Mouse (Mus musculus) kidney, embryonic 14.5 days (tissue): ENCODE results near the gene Sesn1. TPM values are rescaled to one million over a fixed set of nuclear protein-coding genes. Genes with fewer than 3 reads are reported as not detected.
A peak's percentile ranks its signal among the peaks of the same experiment; 100 is the strongest.
"Not testable (repeated sequence)": the region's sequence is repeated elsewhere in the genome, so short reads cannot be mapped to it uniquely, and the experiment has no call there.

Experiments used
- ATAC-seq: fragments of 200-750 bp; cut with Nextera tagmentation; 2 replicates; pipeline ENCODE4 v1.8.0; 2017; ENCODE audit warnings: moderate number of reproducible peaks, mild to moderate bottlenecking, moderate TSS enrichment, moderate library complexity; ENCODE audit not compliant: low FRiP score, low TSS enrichment
- H3K27ac ChIP-seq: fragments of 300-500 bp; sonication (generic); 2 replicates; pipeline ENCODE4 v1.5.1; 2014; ENCODE audit warnings: low read depth, mild to moderate bottlenecking, low read length, moderate library complexity, mixed read lengths
- H3K27me3 ChIP-seq: fragments of 300-500 bp; sonication (generic); 2 replicates; pipeline ENCODE4 v1.6.1; 2014; ENCODE audit warnings: mild to moderate bottlenecking, low read length; ENCODE audit not compliant: control insufficient read depth, insufficient read depth
- H3K36me3 ChIP-seq: fragments of 300-500 bp; sonication (generic); 2 replicates; pipeline ENCODE4 v1.6.1; 2014; ENCODE audit warnings: low read length, mixed read lengths; ENCODE audit not compliant: control insufficient read depth, insufficient read depth
- H3K4me1 ChIP-seq: fragments of 300-500 bp; sonication (generic); 2 replicates; pipeline ENCODE4 v1.6.1; 2014; ENCODE audit warnings: low read length, mixed read lengths; ENCODE audit not compliant: control insufficient read depth, insufficient read depth
- H3K4me2 ChIP-seq: fragments of 300-500 bp; sonication (generic); replicated peaks from 2 replicates; pipeline ENCODE4 v1.6.1; 2014; ENCODE audit warnings: low read depth, mild to moderate bottlenecking, low read length
- H3K4me3 ChIP-seq: fragments of 300-500 bp; sonication (generic); 2 replicates; pipeline ENCODE4 v1.5.1; 2014; ENCODE audit warnings: mild to moderate bottlenecking, low read length
- H3K9ac ChIP-seq: fragments of 300-500 bp; sonication (generic); 2 replicates; pipeline ENCODE4 v1.6.1; 2014; ENCODE audit warnings: low read depth, mild to moderate bottlenecking, low read length, moderate library complexity
- H3K9me3 ChIP-seq: fragments of 300-500 bp; sonication (generic); 2 replicates; pipeline ENCODE4 v1.6.1; 2016; ENCODE audit warnings: low read length; ENCODE audit not compliant: control insufficient read depth
- whole genome bisulfite sequencing: fragments of 180-500 bp; shearing (Covaris S2); extraction: QIAGEN DNeasy Blood & Tissue Kit; methylation state at CpG from one replicate; pipeline ENCODE4 v1.1.7; 2014; 5-methylcytosine and 5-hydroxymethylcytosine counted together
- polyA plus RNA-seq: library from polyadenylated mRNA; unstranded; fragments of >200 nt; fragmentation: Nextera tagmentation; extraction: Ambion mirVana; gene quantifications from 2 replicates; pipeline ENCODE4 v1.2.1, GENCODE M21; 2014

The Sesn1 gene
- polyA plus RNA-seq, 1 experiment from 2014 or later = 32.1 TPM

DNA sequence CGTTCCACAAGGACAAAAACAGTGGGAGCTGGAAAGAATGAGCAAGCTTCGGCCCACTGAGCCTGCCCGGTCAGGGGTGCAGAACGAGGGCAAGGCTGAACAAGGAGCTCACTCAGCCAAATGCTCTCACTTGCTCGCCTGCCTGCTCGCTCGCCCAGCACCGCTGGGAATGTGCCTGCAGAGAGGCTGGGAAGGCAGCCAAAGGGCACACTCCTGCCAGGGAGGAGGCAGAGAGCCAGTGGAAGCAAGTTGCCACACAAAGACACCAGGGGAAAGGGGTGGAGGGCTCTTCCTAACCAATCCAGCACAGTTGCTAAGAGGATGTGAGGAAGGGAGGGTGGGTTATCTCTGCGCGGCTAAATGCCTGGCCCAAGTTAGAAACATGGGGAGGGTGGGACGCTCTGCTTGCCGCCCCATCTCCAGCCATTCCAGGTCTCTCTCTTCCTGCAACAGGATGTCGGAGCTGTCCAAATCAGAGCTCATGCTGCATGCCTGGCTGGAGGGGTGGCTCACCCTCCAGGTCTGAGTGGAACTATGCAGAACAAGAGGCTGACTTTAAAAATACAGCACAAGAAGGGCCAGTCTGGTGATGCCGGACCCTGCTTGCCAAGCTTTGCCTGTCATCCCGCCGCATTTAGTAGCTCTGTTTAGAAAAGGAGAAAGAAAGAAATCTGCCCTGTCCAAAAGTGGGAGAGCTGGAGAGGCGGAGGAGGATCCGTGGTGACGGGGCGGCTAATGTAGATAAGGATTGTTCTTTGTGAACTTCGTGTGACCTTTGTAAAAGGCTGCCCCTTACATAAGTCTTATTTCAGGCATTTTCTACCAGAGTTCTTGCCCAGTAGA is 125.1 kb downstream of the Sesn1 start:
- 0 out of 2 replicates have a peak overlapping the region, but pooled peaks have one; percentile 10 for H3K4me3 ChIP-seq
- peaks cover 27% of the 10 kb centered on the region for H3K4me1 ChIP-seq
- ATAC-seq = peak; percentile 75

DNA sequence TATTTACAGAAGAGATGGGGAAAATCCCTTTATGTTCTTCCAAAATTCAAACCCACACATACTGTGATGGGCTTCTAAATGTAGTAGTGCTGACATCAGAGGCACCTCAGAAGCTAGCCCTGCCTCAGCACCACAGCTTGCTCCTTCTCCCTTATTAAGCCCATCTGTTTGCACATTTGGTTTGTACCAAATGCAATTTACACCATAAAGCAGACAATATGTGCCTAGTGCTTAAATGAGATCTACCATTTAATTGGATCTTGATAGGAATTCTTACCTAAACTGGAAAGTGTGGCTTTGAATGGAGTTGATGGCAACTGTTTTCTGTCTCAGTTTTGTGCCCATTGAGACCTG is 125.7 kb downstream of the Sesn1 start:
- H3K9ac ChIP-seq = no peak overlapping the region
- no peak for ATAC-seq
- H3K4me1 ChIP-seq = peaks cover 27% of the 10 kb centered on the region
- H3K27ac ChIP-seq = peak overlapping the region; percentile 86; the same call in 1 of the 2 replicates
- no peaks in the 10 kb centered on the region for H3K9me3 ChIP-seq
- H3K36me3 ChIP-seq = no peaks in the 10 kb centered on the region
- no peaks in the 10 kb centered on the region for H3K27me3 ChIP-seq
- no peak overlapping the region for H3K4me3 ChIP-seq
- peak overlapping the region; percentile 42; the same call in 1 of the 2 replicates for H3K4me2 ChIP-seq

More for the DNA sequence above, 125.1 kb downstream of the Sesn1 start:
- Histone ChIP-seq H3K27ac (peak overlapping the region; percentile 86), H3K4me2 (peak overlapping the region; percentile 42), H3K9ac (no peak overlapping the region), H3K36me3 (no peaks in the 10 kb centered on the region), H3K9me3 (no peaks in the 10 kb centered on the region), H3K27me3 (no peaks in the 10 kb centered on the region)
- 3% methylated on average over 21 of the region's 21 CpGs for WGBS

DNA sequence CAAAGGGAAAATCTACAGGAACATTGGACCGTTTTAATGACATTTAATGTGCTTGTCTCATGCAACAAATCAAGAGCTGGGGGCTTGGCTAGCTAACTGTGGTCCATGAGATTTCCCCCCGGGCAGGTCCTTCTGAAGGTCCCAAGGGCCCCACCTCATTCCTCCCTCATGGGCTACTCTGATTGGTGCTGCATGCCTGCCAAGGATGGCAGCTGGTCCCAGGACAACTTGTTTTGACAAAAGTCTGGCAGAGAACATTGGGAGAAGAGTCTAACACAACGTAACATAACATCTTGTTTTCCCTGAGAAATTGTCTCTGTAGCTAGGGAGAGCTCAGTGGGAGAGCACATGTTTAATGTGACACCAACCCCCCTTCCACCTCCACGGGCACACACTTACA is 126.4 kb downstream of the Sesn1 start:
- no peaks in the 10 kb centered on the region for H3K9me3 ChIP-seq
- WGBS = 39% methylated on average over 4 of the region's 4 CpGs
- peaks cover 27% of the 10 kb centered on the region for H3K4me1 ChIP-seq
- ATAC-seq = no peak
- H3K36me3 ChIP-seq = no peaks in the 10 kb centered on the region
- no peak overlapping the region for H3K4me2 ChIP-seq
- no peak overlapping the region for H3K4me3 ChIP-seq
- H3K27me3 ChIP-seq = no peaks in the 10 kb centered on the region
- no peak overlapping the region; the same call in 1 of the 2 replicates for H3K27ac ChIP-seq
- no peak overlapping the region for H3K9ac ChIP-seq

DNA sequence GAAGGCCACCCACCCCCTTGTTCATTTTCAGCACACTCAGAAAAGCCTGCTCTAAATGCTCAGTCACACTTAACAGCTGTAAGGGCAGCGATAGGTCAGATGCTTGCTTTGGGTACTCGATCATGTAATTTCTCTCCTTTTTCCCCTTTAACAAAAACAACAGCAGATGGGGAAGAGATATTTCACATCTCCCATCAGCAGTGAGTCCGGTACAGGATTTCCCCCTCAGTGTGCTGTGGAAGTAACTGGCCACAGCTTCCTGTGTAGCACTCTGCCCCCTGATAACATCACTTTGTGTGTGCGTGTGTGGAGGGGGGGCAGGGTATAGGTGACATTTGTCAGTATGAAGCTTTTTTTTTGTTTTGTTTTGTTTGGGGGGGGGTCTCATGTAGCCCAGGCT is 127.4 kb downstream of the Sesn1 start:
- Histone ChIP-seq H3K9ac (no peak overlapping the region), H3K27me3 (no peaks in the 10 kb centered on the region), H3K27ac (peak overlapping the region; percentile 59; the same call in 1 of the 2 replicates), H3K4me3 (no peak overlapping the region), H3K4me1 (peaks cover 27% of the 10 kb centered on the region), H3K4me2 (no peak overlapping the region), H3K9me3 (no peaks in the 10 kb centered on the region), H3K36me3 (no peaks in the 10 kb centered on the region)
- ATAC-seq = no peak
- 31% methylated on average over 4 of the region's 4 CpGs for WGBS

DNA sequence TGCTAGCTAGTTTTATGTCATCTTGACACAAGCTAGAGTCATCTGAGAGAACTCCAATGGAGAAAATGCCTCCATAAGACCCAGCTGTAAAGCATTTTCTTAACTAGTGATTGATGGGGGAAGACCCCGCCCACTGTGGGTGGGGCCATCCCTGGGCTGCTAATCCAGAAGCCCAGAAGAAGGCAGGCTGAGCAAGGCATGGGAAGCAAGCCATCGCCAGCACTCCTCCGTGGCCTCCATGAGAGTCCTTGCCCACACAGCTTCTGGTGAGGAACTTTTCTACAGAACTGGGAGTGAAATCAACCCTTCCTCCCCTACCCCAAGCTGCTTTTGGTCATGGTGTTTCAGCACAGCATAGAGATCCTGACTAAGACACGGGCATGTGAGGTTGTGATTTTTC is 129.4 kb downstream of the Sesn1 start:
- no peaks in the 10 kb centered on the region for H3K27me3 ChIP-seq
- ATAC-seq = no peak

DNA sequence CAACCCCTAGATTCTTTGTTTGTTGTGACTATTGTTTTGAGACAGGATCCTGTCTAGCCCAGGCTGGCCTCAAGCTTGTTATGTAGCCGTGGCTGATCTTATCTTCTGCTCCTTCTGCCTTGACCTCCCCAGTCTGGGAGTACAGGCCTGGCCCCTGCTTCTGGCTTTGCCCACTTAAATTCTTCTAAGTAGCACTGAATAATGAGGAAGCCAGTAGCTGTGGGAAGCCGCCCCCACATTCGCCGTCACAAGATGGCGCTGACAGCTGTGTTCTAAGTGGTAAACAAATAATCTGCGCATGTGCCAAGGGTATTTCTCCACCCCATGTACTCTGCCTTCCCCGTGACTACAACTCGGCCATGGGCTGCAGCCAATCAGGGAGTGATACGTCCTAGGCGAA is 142.6 kb downstream of the Sesn1 start:
- H3K36me3 ChIP-seq, H3K4me3 ChIP-seq, H3K27ac ChIP-seq, H3K9me3 ChIP-seq, H3K4me1 ChIP-seq, H3K9ac ChIP-seq, H3K4me2 ChIP-seq, ATAC-seq, H3K27me3 ChIP-seq: not testable (repeated sequence)
- WGBS = 91% methylated on average over 5 of the region's 10 CpGs

More for the DNA sequence above, 129.4 kb downstream of the Sesn1 start:
- no peaks in the 10 kb centered on the region for H3K9me3 ChIP-seq
- no peak overlapping the region for H3K9ac ChIP-seq
- no peak overlapping the region for H3K4me2 ChIP-seq
- no peak overlapping the region for H3K27ac ChIP-seq
- H3K4me3 ChIP-seq = no peak overlapping the region
- WGBS = 80% methylated on average over 4 of the region's 4 CpGs
- H3K36me3 ChIP-seq = no peaks in the 10 kb centered on the region
- peaks cover 27% of the 10 kb centered on the region for H3K4me1 ChIP-seq

DNA sequence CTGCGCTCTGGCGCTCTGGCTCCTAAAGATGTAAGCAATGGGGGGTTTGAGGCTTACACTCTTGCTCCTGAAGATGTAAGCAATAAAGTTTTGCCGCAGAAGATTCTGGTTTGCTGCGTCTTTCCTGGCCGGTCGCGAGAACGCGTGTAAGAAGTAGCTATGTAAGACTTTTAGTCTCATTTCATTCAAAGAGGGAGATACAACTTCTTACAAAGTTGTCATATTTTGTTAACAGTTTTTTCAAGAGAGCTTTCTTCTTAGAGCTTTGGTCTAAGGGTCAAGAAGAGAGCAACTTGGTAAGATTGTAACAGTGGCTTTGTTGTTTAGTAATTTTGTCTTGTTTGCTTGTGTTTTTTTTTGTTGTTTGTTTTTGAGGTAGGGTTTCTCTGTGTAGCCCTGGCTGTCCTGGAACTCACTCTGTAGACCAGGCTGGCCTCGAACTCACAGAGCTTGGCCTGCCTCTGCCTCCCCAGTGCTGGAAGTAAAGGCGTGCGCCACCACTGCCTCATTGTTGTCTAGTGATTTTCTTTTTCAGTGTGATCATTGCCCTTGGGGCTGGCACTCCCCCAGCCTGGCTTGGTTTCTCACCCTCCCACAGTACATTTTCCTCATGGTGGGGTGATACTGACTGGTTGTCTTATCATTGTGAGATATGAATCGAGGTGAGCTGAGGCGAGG is 143.3 kb downstream of the Sesn1 start:
- Histone ChIP-seq H3K4me3 (no peak overlapping the region), H3K4me2 (no peak overlapping the region), H3K9ac (no peak overlapping the region), H3K27me3 (no peaks in the 10 kb centered on the region), H3K9me3 (no peaks in the 10 kb centered on the region), H3K36me3 (no peaks in the 10 kb centered on the region), H3K4me1 (no peaks in the 10 kb centered on the region), H3K27ac (no peak overlapping the region)
- WGBS = 94% methylated on average over 14 of the region's 14 CpGs
- no peak for ATAC-seq

DNA sequence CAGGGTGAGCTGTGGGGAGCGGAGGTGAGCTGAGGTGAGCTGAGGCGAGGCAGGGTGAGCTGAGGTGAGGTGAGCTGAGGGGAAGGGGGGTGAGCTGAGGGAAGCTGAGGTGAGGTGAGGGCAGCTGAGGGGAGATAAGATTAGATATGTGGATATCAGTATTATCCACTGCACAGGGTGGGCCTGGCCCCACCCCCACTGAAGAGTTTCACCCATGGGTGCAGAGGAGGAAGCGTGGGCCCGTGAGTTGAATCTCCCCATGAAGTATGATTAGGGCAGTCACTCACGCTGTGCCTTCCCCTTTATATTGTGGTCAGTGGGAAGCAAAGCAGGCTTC is 143.8 kb downstream of the Sesn1 start:
- H3K4me1 ChIP-seq = no peaks in the 10 kb centered on the region
- no peak overlapping the region for H3K9ac ChIP-seq
- H3K9me3 ChIP-seq = no peaks in the 10 kb centered on the region
- H3K4me3 ChIP-seq = no peak overlapping the region
- no peak overlapping the region for H3K27ac ChIP-seq
- no peaks in the 10 kb centered on the region for H3K36me3 ChIP-seq
- 97% methylated on average over 5 of the region's 5 CpGs for WGBS
- no peak overlapping the region for H3K4me2 ChIP-seq
- no peaks in the 10 kb centered on the region for H3K27me3 ChIP-seq
- ATAC-seq = no peak
